Mouse (Mus musculus): ENCODE results near the gene Cd164l2. TPM values are rescaled to one million over a fixed set of nuclear protein-coding genes. Genes with fewer than 3 reads are reported as not detected.

Cd164l2 gene
- total and polyA plus RNA-seq, 2 experiments from 2014 or later: 6.2 to 9.6 TPM

GRCm38 (mm10) chr4:133265297-133265696 is 53.4 kb downstream of the Cd164l2 start:
- H3K36me3 ChIP-seq (ENCODE audit: insufficient read depth, low read length): peaks cover 46% of the 10 kb centered on the region
- H3K9ac ChIP-seq (replicated peaks; ENCODE audit: low read length): no peak overlapping the region
- H3K27ac ChIP-seq: no peak overlapping the region
- DNase-seq (ENCODE audit: low spot score) (no peak), ATAC-seq (no peak)
- H3K4me3 ChIP-seq (ENCODE audit: low read length): no peak overlapping the region
- H3K27me3 ChIP-seq (ENCODE audit: insufficient read depth, low read length): no peaks in the 10 kb centered on the region
- TF ChIP-seq CTCF (IDR thresholded peaks at IDR 0.05; ENCODE audit: low read depth): no peak
- H3K4me2 ChIP-seq (ENCODE audit: low read depth, low read length): no peak overlapping the region
- H3K4me1 ChIP-seq (ENCODE audit: insufficient read depth, low read length): no peaks in the 10 kb centered on the region
- WGBS: 98% methylated on average over 3 of the region's 3 CpGs
- no peaks in the 10 kb centered on the region for H3K9me3 ChIP-seq (ENCODE audit: low read length)

DNA sequence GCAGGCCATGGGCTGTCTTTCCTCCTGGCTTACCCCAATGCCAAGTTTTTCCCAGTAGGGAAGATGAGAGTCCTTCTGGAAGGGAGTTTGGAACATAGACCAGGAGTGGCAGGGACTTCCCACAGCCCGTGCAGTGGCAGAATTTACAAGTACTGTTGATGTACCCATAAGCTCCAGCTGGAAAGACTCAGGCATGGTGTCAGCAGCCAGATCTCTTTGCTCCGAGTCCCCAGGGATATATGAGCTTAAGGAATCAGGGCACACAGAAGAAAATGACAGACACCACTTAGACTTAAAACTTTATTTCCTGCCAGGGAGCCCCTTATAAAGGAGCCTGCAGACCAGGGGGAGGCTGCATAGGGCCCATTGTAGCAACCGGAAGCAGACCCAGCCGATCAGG is 53.8 kb downstream of the Cd164l2 start:
- Histone ChIP-seq H3K4me3 (ENCODE audit: low read length) (no peak overlapping the region), H3K4me1 (ENCODE audit: insufficient read depth, low read length) (no peaks in the 10 kb centered on the region), H3K9me3 (ENCODE audit: low read length) (no peaks in the 10 kb centered on the region), H3K27ac (no peak overlapping the region), H3K9ac (replicated peaks; ENCODE audit: low read length) (no peak overlapping the region), H3K4me2 (ENCODE audit: low read depth, low read length) (no peak overlapping the region), H3K27me3 (ENCODE audit: insufficient read depth, low read length) (no peaks in the 10 kb centered on the region), H3K36me3 (ENCODE audit: insufficient read depth, low read length) (peaks cover 46% of the 10 kb centered on the region)
- ATAC-seq: no peak
- no peak for TF ChIP-seq CTCF (IDR thresholded peaks at IDR 0.05; ENCODE audit: low read depth)
- WGBS: 93% methylated on average over 4 of the region's 4 CpGs
- no peak for DNase-seq (ENCODE audit: low spot score)

DNA sequence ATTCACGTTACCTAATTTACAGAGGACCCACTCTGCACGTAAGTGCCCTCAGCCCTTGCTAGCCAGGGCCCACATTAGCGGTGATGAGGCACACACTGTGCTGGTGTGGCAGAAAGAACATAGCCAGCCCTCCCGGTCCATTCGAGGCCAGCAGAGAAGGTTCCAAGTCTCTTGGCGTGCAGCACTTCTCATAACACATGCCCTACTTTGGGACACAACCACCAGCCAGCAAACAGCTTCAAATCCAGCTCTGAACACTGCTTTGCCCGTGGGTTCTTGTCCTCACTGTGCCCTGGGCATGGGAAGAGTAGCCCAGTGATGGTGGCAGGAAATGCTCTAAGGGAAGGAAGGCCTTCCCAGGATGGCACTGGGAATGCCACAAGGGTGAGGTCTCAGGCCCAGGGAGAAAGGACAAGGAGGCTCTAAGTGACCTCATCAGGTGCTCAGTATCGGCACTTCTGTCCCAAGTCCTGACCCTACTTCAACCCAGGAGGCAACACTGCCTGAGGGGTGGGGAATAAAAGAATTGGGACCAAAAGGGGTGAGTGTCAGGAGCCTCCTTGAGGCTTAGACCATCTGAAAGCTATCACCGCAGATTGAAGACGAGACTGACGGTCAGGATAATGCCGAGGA is 54.4 kb downstream of the Cd164l2 start:
- Histone ChIP-seq H3K9ac (replicated peaks; ENCODE audit: low read length) (no peak overlapping the region), H3K4me2 (ENCODE audit: low read depth, low read length) (no peak overlapping the region), H3K36me3 (ENCODE audit: insufficient read depth, low read length) (peaks cover 46% of the 10 kb centered on the region), H3K9me3 (ENCODE audit: low read length) (no peaks in the 10 kb centered on the region), H3K4me3 (ENCODE audit: low read length) (no peak overlapping the region), H3K27ac (no peak overlapping the region), H3K4me1 (ENCODE audit: insufficient read depth, low read length) (no peaks in the 10 kb centered on the region), H3K27me3 (ENCODE audit: insufficient read depth, low read length) (no peaks in the 10 kb centered on the region)
- TF ChIP-seq CTCF (IDR thresholded peaks at IDR 0.05; ENCODE audit: low read depth): no peak
- 91% methylated on average over 12 of the region's 12 CpGs for WGBS
- ATAC-seq (no peak), DNase-seq (ENCODE audit: low spot score) (no peak)

GRCm38 (mm10) chr4:133268931-133269330 is 57.0 kb downstream of the Cd164l2 start:
- no peak for ATAC-seq
- no peak overlapping the region for H3K27ac ChIP-seq
- H3K4me2 ChIP-seq (ENCODE audit: low read depth, low read length): no peak overlapping the region
- WGBS: over 99% methylated on average over 3 of the region's 3 CpGs
- DNase-seq (ENCODE audit: low spot score): no peak
- TF ChIP-seq CTCF (IDR thresholded peaks at IDR 0.05; ENCODE audit: low read depth): no peak
- no peak overlapping the region for H3K9ac ChIP-seq (replicated peaks; ENCODE audit: low read length)
- H3K36me3 ChIP-seq (ENCODE audit: insufficient read depth, low read length): peaks cover 46% of the 10 kb centered on the region
- no peaks in the 10 kb centered on the region for H3K27me3 ChIP-seq (ENCODE audit: insufficient read depth, low read length)
- no peaks in the 10 kb centered on the region for H3K9me3 ChIP-seq (ENCODE audit: low read length)
- no peak overlapping the region for H3K4me3 ChIP-seq (ENCODE audit: low read length)
- H3K4me1 ChIP-seq (ENCODE audit: insufficient read depth, low read length): no peaks in the 10 kb centered on the region

DNA sequence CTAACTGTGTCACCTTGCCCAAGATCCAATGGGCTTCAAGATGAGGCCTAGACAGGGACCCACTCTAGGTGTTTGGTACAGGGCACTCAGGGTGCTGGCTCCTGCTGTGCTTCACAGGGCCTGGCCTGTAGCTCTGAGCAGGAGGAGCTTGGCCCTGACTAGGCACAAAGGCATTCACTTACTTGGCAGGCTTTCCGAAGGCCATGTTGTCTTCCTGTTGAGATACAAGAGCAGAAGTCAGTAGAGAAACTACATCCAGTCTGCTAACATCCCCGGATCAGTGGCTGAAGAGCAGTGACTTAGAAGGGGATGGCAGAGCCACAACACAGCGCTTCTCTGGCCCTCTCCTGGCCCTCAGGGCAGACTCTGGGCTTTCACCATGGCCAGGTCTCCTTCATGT is 57.7 kb downstream of the Cd164l2 start:
- H3K4me2 ChIP-seq (ENCODE audit: low read depth, low read length): no peak overlapping the region
- H3K36me3 ChIP-seq (ENCODE audit: insufficient read depth, low read length): peaks cover 46% of the 10 kb centered on the region
- no peak for TF ChIP-seq CTCF (IDR thresholded peaks at IDR 0.05; ENCODE audit: low read depth)
- no peak overlapping the region for H3K27ac ChIP-seq
- no peaks in the 10 kb centered on the region for H3K27me3 ChIP-seq (ENCODE audit: insufficient read depth, low read length)
- H3K4me1 ChIP-seq (ENCODE audit: insufficient read depth, low read length): no peaks in the 10 kb centered on the region
- no peak for ATAC-seq
- H3K9me3 ChIP-seq (ENCODE audit: low read length): no peaks in the 10 kb centered on the region
- WGBS: 89% methylated on average over 3 of the region's 3 CpGs
- no peak overlapping the region for H3K9ac ChIP-seq (replicated peaks; ENCODE audit: low read length)
- DNase-seq (ENCODE audit: low spot score): no peak
- H3K4me3 ChIP-seq (ENCODE audit: low read length): no peak overlapping the region

DNA sequence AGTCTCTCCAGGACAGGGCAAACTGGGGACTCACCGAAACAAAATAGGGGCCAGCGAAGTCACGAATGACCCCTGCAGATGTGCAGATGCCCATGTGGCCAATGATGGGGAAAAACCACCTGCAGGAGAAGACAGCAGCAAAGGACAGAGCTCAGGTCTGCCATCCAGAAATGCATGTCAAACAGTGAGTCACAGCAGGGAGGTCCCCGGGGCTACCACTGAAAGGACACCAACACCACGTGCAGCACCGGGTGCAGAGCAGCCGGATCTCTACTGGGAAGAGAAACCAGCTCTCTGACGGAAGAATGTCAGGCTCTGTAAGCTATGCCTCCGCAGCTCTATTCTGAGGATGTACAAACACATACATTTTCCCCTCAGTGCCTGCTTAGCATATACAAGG is 59.0 kb downstream of the Cd164l2 start:
- Histone ChIP-seq H3K9ac (replicated peaks; ENCODE audit: low read length) (no peak overlapping the region), H3K4me1 (ENCODE audit: insufficient read depth, low read length) (no peaks in the 10 kb centered on the region), H3K27ac (no peak overlapping the region), H3K4me2 (ENCODE audit: low read depth, low read length) (no peak overlapping the region), H3K4me3 (ENCODE audit: low read length) (no peak overlapping the region), H3K9me3 (ENCODE audit: low read length) (no peaks in the 10 kb centered on the region), H3K36me3 (ENCODE audit: insufficient read depth, low read length) (peaks cover 36% of the 10 kb centered on the region), H3K27me3 (ENCODE audit: insufficient read depth, low read length) (no peaks in the 10 kb centered on the region)
- no peak for DNase-seq (ENCODE audit: low spot score)
- no peak for TF ChIP-seq CTCF (IDR thresholded peaks at IDR 0.05; ENCODE audit: low read depth)
- WGBS: 85% methylated on average over 9 of the region's 9 CpGs
- no peak for ATAC-seq

Small RNAs within 50 kb of the gene (microRNA-seq; reads per million reads assigned to microRNA genes)
- gene Mir7017: 0.35 to 1.8 reads per million in 2 experiments

Other genes starting within 250 kb of the Cd164l2 start
- gene Fgr, start 238.0 kb upstream of the Cd164l2 start, total RNA-seq (2014; rRNA removed): 0.07 and 0.73 TPM in 2 replicates
- 0.19 and 0.39 TPM in 2 replicates for gene Fgr, start 238.0 kb upstream of the Cd164l2 start, polyA plus RNA-seq (2015; fragmentation: Nextera tagmentation; extraction: Ambion mirVana)
- 88.2 and 106 TPM in 2 replicates for gene Ahdc1, start 200.9 kb upstream of the Cd164l2 start, total RNA-seq (2014; rRNA removed)
- 9.7 and 10.8 TPM in 2 replicates for gene Ahdc1, start 200.9 kb upstream of the Cd164l2 start, polyA plus RNA-seq (2015; fragmentation: Nextera tagmentation; extraction: Ambion mirVana)
- gene Wasf2, start 81.6 kb upstream of the Cd164l2 start, total RNA-seq (2014; rRNA removed): 14.1 and 14.7 TPM in 2 replicates
- 27.5 and 32.3 TPM in 2 replicates for gene Wasf2, start 81.6 kb upstream of the Cd164l2 start, polyA plus RNA-seq (2015; fragmentation: Nextera tagmentation; extraction: Ambion mirVana)
- 7.0 and 7.3 TPM in 2 replicates for gene Gpr3, start 405 bp downstream of the Cd164l2 start, total RNA-seq (2014; rRNA removed)
- gene Gpr3, start 405 bp downstream of the Cd164l2 start, polyA plus RNA-seq (2015; fragmentation: Nextera tagmentation; extraction: Ambion mirVana): 4.5 and 5.5 TPM in 2 replicates
- gene Map3k6, start 28.7 kb downstream of the Cd164l2 start, total RNA-seq (2014; rRNA removed): 7.2 and 11.7 TPM in 2 replicates
- gene Map3k6, start 28.7 kb downstream of the Cd164l2 start, polyA plus RNA-seq (2015; fragmentation: Nextera tagmentation; extraction: Ambion mirVana): 4.7 and 5.8 TPM in 2 replicates
- gene Sytl1, start 51.0 kb downstream of the Cd164l2 start, total RNA-seq (2014; rRNA removed): 1.4 TPM in 1 of 2 replicates, not detected in the other
- 0.18 and 0.40 TPM in 2 replicates for gene Sytl1, start 51.0 kb downstream of the Cd164l2 start, polyA plus RNA-seq (2015; fragmentation: Nextera tagmentation; extraction: Ambion mirVana)
- gene Tmem222, start 65.7 kb downstream of the Cd164l2 start, total RNA-seq (2014; rRNA removed): 120 and 138 TPM in 2 replicates
- 127 and 136 TPM in 2 replicates for gene Tmem222, start 65.7 kb downstream of the Cd164l2 start, polyA plus RNA-seq (2015; fragmentation: Nextera tagmentation; extraction: Ambion mirVana)
- 47.7 and 51.9 TPM in 2 replicates for gene Wdtc1, start 141.3 kb downstream of the Cd164l2 start, total RNA-seq (2014; rRNA removed)
- gene Wdtc1, start 141.3 kb downstream of the Cd164l2 start, polyA plus RNA-seq (2015; fragmentation: Nextera tagmentation; extraction: Ambion mirVana): 12.8 and 14.9 TPM in 2 replicates
- gene Slc9a1, start 157.6 kb downstream of the Cd164l2 start, total RNA-seq (2014; rRNA removed): 21.2 and 21.7 TPM in 2 replicates
- 8.2 and 10.1 TPM in 2 replicates for gene Slc9a1, start 157.6 kb downstream of the Cd164l2 start, polyA plus RNA-seq (2015; fragmentation: Nextera tagmentation; extraction: Ambion mirVana)